Mouse (Mus musculus): Measurements from ENCODE around the gene Pip5k1c.

GRCm38 (mm10) chr10:81319741-81320549, 27.2 kb downstream of the Pip5k1c start:
- TF ChIP-seq CTCF (IDR thresholded peaks at IDR 0.05; ENCODE audit: low read depth) (no peak), EP300 (optimal IDR thresholded peaks at IDR 0.05) (no peak)

All from stomach, postnatal 0 days (tissue).